Mouse (Mus musculus) thymus, postnatal 25 days (tissue): ENCODE results near the gene Inpp5f.
"Not testable (repeated sequence)": the region's sequence is repeated elsewhere in the genome, so short reads cannot be mapped to it uniquely, and the experiment has no call there.

ENCODE experiments used
- DNase-seq: peaks from one replicate; pipeline ENCODE4 v3.0.0; 2022

Gene Inpp5f

GRCm38 (mm10) chr7:128668831-128669230 lies 57.7 kb downstream of the Inpp5f start:
- no peak for DNase-seq

- DNase-seq = no peak
Observed at GRCm38 (mm10) chr7:128671952-128672351, 60.8 kb downstream of the Inpp5f start.

DNA sequence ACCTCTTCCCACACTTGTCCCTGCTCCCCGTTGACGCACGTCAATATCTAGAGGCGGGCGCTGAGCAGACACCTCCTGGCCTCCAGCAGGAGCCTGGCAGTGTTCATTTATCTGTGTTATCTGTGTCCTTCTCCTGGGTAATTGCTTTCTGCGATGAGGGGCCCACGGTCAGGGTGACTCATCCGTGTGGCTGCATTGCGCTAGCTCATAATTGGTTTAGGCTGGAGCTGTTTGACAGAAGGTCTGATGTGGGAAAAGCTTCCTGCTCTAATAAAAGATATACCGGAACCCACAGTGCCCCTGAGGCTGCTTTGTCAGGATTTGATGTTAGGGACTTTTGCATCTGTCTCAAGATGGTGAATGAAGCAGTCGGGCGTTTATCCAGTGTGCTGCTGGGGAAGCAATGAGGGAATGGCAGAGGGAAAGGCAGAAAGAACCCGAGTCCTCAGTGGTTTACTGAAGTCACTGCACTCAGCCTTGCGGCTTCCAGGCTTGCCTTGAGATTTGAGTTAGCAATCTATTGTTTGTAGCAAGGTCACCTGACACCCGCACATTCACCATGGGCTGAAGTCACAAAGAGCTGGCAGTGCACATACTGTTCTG lies 61.4 kb downstream of the Inpp5f start:
- no peak for DNase-seq

DNA sequence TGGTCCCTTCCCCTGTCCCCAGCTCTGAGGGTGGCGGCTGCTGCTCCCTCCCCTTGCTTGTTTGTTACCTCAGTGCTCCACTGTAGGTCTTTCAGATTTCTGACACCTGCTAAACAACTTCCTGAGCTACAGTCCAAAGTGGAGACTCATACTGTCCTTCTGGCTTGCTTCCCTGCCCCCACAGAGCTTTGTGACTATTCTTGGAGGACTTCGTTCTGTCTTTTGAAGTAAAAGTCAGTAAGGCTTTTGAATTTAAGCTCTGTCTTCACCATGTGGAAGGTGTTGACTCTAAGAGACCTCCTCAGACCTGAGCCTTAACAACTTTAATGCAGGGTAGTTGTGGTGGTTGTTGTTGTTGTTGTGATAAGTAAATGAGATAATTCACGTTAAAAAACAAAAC lies 67.4 kb downstream of the Inpp5f start:
- DNase-seq = no peak

DNA sequence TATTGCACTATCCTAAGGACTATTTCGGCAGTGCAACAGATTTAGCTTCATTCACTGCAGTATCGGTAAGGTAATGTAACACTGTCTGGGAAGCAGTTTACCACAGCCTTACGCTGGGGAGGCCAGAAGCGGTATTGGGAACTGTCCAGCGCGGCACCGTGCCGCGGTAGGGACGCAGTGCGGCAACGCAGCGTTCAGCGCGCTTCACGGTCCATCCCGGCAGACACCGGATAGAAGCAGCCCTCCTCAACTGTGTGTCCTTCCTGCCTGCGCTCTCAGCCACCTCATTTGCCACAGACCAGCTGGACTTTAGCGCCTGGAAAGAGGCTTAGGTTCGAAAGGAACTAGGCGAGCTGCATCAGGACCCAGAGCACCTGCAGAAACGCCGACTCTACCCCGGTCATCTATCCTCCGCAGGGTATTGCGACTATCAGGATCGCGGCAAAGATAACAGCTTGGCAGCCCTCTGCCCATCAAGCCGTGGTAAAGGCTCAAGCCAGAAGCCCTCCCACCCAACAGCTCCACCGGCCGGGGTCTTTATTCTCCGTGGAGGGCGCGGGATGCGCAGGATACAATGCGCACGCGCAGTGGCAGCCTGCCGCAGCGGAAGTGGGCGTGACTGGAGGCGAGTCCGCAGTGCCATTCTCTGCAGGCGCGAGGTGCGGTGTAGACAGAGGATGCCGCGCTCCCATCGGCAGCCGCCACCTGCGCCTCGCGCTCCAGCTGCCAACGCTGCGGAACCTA lies 76.9 kb downstream of the Inpp5f start:
- DNase-seq = peak; percentile 84

GRCm38 (mm10) chr7:128689347-128689746 lies 78.2 kb downstream of the Inpp5f start:
- DNase-seq = no peak

DNA sequence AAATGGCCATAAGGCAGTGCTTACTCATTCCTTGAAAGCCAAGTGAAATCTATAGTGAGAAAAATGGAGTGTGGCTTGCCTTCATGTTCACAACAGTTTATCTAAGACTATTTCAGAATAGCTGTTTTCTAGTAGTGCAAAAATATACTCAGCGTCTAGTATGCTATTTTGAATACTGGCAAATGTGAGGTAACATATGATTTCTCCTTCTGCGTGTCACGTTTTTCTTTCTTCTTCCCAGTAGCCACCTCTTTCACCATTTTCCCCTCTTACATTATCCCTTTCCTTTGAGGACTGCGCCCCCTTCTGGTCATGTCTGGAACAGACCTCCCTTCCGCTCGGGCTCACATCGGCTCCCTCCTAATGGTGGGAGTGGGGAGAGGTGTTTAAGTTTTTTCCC lies 78.9 kb downstream of the Inpp5f start:
- DNase-seq = peak; percentile 88

DNA sequence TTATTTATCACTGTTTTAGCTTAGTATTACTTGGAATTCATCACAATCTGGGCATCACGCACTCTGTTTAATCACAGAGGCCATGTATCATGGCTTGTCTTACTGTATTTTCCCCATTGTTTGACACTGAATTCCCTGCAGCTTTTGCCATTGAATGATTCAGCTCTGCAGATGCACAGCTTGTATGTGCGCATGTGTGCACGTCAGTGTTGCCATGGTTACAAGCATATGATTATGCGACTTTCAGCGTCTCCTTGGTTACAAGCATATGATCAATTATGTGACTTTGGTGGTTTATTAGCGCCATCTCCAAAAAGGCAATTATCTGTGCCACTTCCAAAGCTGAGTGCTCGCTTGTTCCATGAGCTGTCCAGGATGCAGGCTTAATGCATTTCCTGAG lies 79.7 kb downstream of the Inpp5f start:
- DNase-seq = no peak

- DNase-seq = no peak
Observed at GRCm38 (mm10) chr7:128692163-128692562, 81.0 kb downstream of the Inpp5f start.

- no peak for DNase-seq
Observed at GRCm38 (mm10) chr7:128694848-128695247, 83.7 kb downstream of the Inpp5f start.

DNA sequence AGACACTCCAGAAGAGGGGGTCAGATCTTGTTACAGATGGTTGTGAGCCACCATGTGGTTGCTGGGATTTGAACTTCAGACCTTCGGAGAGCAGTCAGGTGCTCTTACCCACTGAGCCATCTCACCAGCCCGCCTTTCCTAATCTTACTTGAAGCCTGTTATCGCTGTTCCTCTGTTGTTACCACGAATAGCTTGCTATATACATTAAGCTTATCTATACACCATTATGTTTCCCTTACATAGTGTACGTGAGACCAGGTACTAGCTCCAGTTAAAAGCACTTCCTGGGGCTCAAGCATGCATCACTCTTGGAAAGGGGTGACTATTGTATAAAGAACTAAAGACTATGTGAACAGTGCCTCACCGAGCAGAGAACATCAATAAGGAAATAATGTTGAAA lies 88.8 kb downstream of the Inpp5f start:
- not testable (repeated sequence) for DNase-seq

DNA sequence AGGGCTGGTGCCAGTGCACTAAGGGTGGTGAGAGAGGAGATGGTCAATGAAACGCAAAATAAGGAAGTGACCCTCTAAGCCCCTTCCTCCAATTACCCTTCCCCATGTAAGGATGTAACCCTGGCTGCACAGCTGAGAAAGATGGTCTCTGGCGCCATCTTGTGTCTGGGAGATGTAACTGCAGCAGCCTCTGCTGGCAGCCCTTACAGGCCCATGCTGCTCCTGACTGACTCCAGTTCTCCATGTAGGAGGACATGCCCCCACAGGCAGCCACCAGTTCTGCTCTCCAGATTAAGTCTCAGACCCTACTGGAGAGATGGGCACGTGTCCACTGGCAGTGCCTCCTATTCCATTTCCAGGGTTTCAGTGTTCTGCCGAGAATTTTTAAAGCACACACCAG lies 94.6 kb downstream of the Inpp5f start:
- peak; percentile 62 for DNase-seq

- no peak for DNase-seq
Observed at GRCm38 (mm10) chr7:128717991-128718390, 106.9 kb downstream of the Inpp5f start.

- peak; percentile 74 for DNase-seq
Observed at GRCm38 (mm10) chr7:128724761-128725160, 113.6 kb downstream of the Inpp5f start.

- no peak for DNase-seq
Observed at GRCm38 (mm10) chr7:128725189-128725588, 114.1 kb downstream of the Inpp5f start.

DNA sequence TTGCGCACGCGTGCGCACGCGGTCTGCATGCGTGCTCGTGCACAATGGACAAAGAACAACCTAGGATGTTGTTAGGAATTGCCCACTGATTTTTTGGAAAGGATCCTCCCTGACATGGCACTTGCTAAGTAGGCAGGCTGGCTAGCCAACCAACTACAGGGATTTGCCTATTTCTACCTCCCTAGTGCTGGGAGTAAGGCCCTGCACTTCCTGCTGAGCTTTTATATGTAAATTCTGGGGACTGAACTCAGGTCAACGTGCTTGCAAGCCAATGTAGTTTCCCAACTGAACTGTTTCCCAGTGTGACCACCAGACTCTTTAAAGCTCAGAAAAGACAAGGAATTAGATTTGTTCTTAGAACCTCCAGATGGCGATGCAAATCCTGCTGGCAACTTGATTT lies 115.9 kb downstream of the Inpp5f start:
- DNase-seq = no peak

DNA sequence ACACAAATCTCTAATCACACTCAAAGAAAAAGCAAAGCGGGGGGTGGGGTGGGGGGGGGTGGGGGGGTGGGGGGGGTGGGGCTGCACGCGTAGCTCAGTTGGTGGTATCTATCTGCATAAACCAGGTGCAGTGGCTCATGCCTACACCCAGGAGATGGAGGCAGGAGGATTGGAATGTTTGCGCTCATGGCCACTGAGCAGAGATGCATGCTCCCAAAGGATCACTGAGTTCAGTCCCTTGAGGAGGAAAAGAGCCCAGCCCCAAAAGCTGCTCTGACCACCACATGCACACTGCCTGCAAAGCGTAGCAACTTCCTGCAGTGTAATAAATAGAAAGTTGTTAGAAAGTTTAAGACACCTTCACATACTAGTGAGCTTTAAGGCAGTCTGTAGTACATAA lies 116.6 kb downstream of the Inpp5f start:
- DNase-seq = no peak

- no peak for DNase-seq
Observed at GRCm38 (mm10) chr7:128728738-128729137, 117.6 kb downstream of the Inpp5f start.

DNA sequence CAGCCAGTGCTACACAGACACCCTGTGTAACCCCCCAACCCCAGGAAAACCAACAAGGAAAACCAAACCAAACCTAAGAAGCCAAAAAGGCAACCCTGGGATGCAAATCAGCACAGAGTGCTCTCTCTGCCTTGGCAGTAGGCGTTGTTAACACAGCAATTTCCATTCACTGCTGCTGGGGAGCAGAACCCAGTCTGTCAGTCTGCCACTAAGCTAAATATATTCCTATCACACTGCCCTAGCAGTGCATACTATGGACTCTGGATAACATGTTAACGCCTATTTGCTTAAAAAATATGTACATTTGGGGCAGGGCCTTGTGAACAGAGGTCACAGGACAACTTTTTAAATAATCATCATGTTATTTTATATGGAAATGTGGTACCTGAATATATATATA lies 120.5 kb downstream of the Inpp5f start:
- no peak for DNase-seq

DNA sequence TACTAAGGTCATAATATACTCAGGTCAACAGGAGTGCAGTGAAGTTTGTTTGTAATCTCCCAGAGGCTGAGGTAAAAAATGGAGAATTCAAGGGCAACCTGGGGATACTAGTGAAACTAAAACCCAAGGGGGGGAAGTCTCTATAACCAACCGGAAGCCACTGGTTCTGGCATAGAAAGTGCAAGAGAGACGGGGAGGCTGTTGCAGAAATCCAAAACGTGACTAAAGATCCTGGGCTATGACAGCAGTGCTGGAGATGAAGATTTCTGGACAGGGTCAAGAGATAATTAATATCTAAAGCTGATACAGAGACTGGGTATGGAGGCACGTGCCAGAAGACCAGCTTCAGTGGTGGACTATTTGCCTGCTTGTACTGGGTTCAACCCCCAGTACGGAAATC lies 126.9 kb downstream of the Inpp5f start:
- no peak for DNase-seq

- no peak for DNase-seq
Observed at GRCm38 (mm10) chr7:128739116-128739461, 128.0 kb downstream of the Inpp5f start.

DNA sequence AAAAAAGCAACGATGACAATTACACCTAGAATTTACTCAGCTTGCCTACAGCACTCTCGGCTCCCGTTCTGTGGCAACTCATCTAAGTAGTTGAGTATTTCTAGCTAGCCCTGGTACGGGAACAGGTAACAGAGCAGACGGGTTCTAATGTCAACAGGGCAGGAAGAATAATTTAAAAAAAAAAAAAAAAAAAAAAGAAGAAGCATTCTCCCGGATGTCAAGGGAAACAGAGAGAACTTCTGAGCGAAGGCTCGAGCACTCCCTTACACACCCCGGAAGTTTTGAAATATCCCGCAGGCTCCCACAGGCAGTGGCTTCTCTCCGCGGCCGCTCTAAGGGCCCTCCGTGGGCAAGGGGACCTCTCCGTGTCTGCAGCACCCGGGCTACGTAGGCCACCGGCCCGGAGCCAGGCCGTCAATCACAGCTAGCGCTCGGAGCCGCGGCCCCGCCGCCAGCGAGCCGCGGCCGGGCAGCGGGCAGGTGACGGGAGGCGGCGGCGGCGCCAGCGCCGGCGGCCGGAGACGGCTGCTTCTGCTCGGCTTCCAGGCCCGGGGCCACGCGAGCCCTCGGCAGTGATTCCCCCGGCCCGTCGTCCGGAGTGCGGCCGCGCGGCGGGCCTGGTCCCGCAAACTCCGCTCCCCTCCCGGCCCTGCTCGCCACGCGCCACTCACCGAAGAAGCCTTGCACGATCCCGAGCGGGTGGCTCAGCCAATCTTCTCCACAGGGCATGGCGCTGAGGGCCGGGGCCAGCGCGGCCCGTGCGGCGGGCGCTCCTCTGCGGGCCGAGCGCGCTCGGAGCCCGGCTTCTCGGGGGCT lies 128.5 kb downstream of the Inpp5f start:
- DNase-seq = peak; percentile 64

GRCm38 (mm10) chr7:128740334-128740733 lies 129.2 kb downstream of the Inpp5f start, which contains the start of gene Mcmbp:
Mcmbp (minus strand) TSS chr7:128740495.
- peak; percentile 97 for DNase-seq

- no peak for DNase-seq
Observed at GRCm38 (mm10) chr7:128743898-128744297, 132.8 kb downstream of the Inpp5f start.
